Mouse (Mus musculus) layer of hippocampus, postnatal 36 days (tissue): ENCODE measurements around the gene Gigyf2. TPM values are rescaled to one million over a fixed set of nuclear protein-coding genes. Genes with fewer than 3 reads are reported as not detected.
A peak's percentile ranks its signal among the peaks of the same experiment; 100 is the strongest.

ENCODE experiments used
- DNase-seq, 2 experiments: peaks; one replicate each; pipeline ENCODE4 v3.0.0; 2022
- total RNA-seq, 2 experiments: library from RNA; stranded (reverse); gene quantifications; 2 replicates each; pipeline ENCODE4 v1.2.3; 2021

Gigyf2 gene
- 100 to 1,000 TPM; 121 to 130 TPM for total RNA-seq

GRCm38 (mm10) chr1:87326742-87327163 is at the start of gene Gigyf2:
Gigyf2 (plus strand) TSS chr1:87326998.
- DNase-seq: peak; percentile 93 to 96

GRCm38 (mm10) chr1:87280281-87280680 is 46.5 kb upstream of the Gigyf2 start:
- no peak for DNase-seq

GRCm38 (mm10) chr1:87281599-87282412 is 45.0 kb upstream of the Gigyf2 start:
- no peak for DNase-seq

- no peak for DNase-seq
These were observed 44.4 kb upstream of the Gigyf2 start for GRCm38 (mm10) chr1:87282413-87282788.

GRCm38 (mm10) chr1:87283410-87283960 is 43.3 kb upstream of the Gigyf2 start:
- DNase-seq: no peak

GRCm38 (mm10) chr1:87287105-87287504 is 39.7 kb upstream of the Gigyf2 start:
- no peak for DNase-seq

- DNase-seq: no peak
These were observed 35.4 kb upstream of the Gigyf2 start for GRCm38 (mm10) chr1:87291416-87291815.

- peak; percentile 31 to 39 for DNase-seq
These were observed 34.2 kb upstream of the Gigyf2 start for GRCm38 (mm10) chr1:87292420-87293190.

GRCm38 (mm10) chr1:87294063-87294710 is 32.6 kb upstream of the Gigyf2 start:
- no peak for DNase-seq

GRCm38 (mm10) chr1:87294951-87295350 is 31.8 kb upstream of the Gigyf2 start:
- no peak for DNase-seq

GRCm38 (mm10) chr1:87297346-87297925 is 29.4 kb upstream of the Gigyf2 start:
- DNase-seq: no peak

GRCm38 (mm10) chr1:87300360-87301286 is 26.2 kb upstream of the Gigyf2 start:
- DNase-seq: no peak

GRCm38 (mm10) chr1:87301971-87302370 is 24.8 kb upstream of the Gigyf2 start:
- no peak for DNase-seq

- DNase-seq: no peak
These were observed 17.8 kb upstream of the Gigyf2 start for GRCm38 (mm10) chr1:87308952-87309351.

- DNase-seq: no peak
These were observed 17.2 kb upstream of the Gigyf2 start for GRCm38 (mm10) chr1:87309621-87310020.

GRCm38 (mm10) chr1:87312681-87313080 is 14.1 kb upstream of the Gigyf2 start:
- DNase-seq: no peak

- DNase-seq: no peak
These were observed 13.7 kb upstream of the Gigyf2 start for GRCm38 (mm10) chr1:87313116-87313515.

GRCm38 (mm10) chr1:87313843-87314570 is 12.8 kb upstream of the Gigyf2 start:
- no peak for DNase-seq

- no peak for DNase-seq
These were observed 11.4 kb upstream of the Gigyf2 start for GRCm38 (mm10) chr1:87315431-87315830.

- DNase-seq: no peak
These were observed 10.9 kb upstream of the Gigyf2 start for GRCm38 (mm10) chr1:87315894-87316293.

- DNase-seq: peak; percentile 37 to 41
These were observed 10.1 kb upstream of the Gigyf2 start for GRCm38 (mm10) chr1:87316672-87317071.
